In the genomic region with DNA sequence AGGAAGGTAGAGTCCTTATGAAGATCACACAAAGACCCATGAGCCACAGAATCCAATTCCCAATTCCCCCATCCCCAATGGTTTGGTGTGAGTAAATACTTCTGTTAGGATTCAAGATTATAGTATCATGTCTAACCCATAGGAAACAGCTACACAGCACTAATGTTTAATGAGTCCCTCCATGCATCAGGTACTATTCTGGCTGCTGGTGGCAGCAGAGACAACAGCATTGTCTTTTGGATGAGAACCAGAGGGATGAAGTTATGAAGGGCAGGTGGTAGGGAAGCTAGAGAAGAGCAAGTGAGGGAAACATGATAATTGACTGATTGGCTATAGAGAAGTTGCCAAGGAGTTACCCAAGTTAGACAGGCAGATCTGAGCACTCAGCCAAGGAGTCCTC, we compare ENCODE assay signal across 26 mouse cellular contexts.
"Had no signal": no experiment of that assay in that cellular context is flagged by ENCODE, and none has a peak within 500 bp of the region (broad histone marks: within the 10 kb centered on the region; RNA-seq: fewer than 3 reads in every experiment).

No protein-coding gene starts in this region.

- H3K4me3 ChIP-seq: kidney, embryonic 15.5 days; limb, embryonic 10.5 days; limb, embryonic 13.5 days; liver, embryonic 12.5 days; liver, embryonic 15.5 days; lung, embryonic 15.5 days; midbrain, embryonic 12.5 days; midbrain, embryonic 15.5 days; myocyte; neural tube, embryonic 13.5 days; stomach, embryonic 15.5 days had no signal

- H3K9me3 ChIP-seq: kidney, embryonic 15.5 days; limb, embryonic 10.5 days; limb, embryonic 13.5 days; liver, embryonic 12.5 days; liver, embryonic 15.5 days; lung, embryonic 15.5 days; midbrain, embryonic 12.5 days; midbrain, embryonic 15.5 days; neural tube, embryonic 13.5 days; stomach, embryonic 15.5 days had no signal

- H3K4me2 ChIP-seq: kidney, embryonic 15.5 days; limb, embryonic 13.5 days; liver, embryonic 12.5 days; liver, embryonic 15.5 days; lung, embryonic 15.5 days; midbrain, embryonic 12.5 days; midbrain, embryonic 15.5 days; neural tube, embryonic 13.5 days; stomach, embryonic 15.5 days had no signal

- H3K27me3 ChIP-seq: kidney, embryonic 15.5 days; limb, embryonic 13.5 days; liver, embryonic 12.5 days; liver, embryonic 15.5 days; lung, embryonic 15.5 days; midbrain, embryonic 15.5 days; neural tube, embryonic 13.5 days had no signal

- H3K4me1 ChIP-seq: kidney, embryonic 15.5 days; liver, embryonic 12.5 days; liver, embryonic 15.5 days; lung, embryonic 15.5 days; midbrain, embryonic 12.5 days; midbrain, embryonic 15.5 days; neural tube, embryonic 13.5 days; stomach, embryonic 15.5 days had no signal

- H3K36me3 ChIP-seq: kidney, embryonic 15.5 days; limb, embryonic 10.5 days; limb, embryonic 13.5 days; liver, embryonic 12.5 days; liver, embryonic 15.5 days; lung, embryonic 15.5 days; midbrain, embryonic 12.5 days; midbrain, embryonic 15.5 days; neural tube, embryonic 13.5 days; stomach, embryonic 15.5 days had no signal

- H3K27ac ChIP-seq: kidney, embryonic 15.5 days; limb, embryonic 10.5 days; limb, embryonic 13.5 days; liver, embryonic 12.5 days; liver, embryonic 15.5 days; lung, embryonic 15.5 days; midbrain, embryonic 12.5 days; midbrain, embryonic 15.5 days; neural tube, embryonic 13.5 days; stomach, embryonic 15.5 days had no signal

- H3K9ac ChIP-seq: kidney, embryonic 15.5 days; limb, embryonic 13.5 days; liver, embryonic 12.5 days; liver, embryonic 15.5 days; lung, embryonic 15.5 days; midbrain, embryonic 12.5 days; midbrain, embryonic 15.5 days; neural tube, embryonic 13.5 days; stomach, embryonic 15.5 days had no signal

- DNase-seq: kidney, adult 2 months; kidney, postnatal 14 days; kidney, postnatal 4 days; layer of hippocampus, postnatal 36 days; liver; lung, adult 18-20 months; lung, postnatal 10 days; lung, postnatal 4 days; retina, postnatal 1 day; right cerebral cortex, postnatal 25 days; spleen, adult 18-20 months; thymus, adult 2 months; thymus, postnatal 14 days; thymus, postnatal 4 days had no signal

- ATAC-seq: intestine, postnatal 0 days; liver, embryonic 12.5 days; midbrain, embryonic 15.5 days had no signal
